Mouse (Mus musculus) urinary bladder, postnatal 4 days (tissue): Measurements from ENCODE around the gene Gcnt1.

ENCODE experiments used
- DNase-seq, 2 experiments: peaks; one replicate each; pipeline ENCODE4 v3.0.0; 2021 to 2022; ENCODE audit warnings: low spot score in 2 of 2

Gene Gcnt1

DNA sequence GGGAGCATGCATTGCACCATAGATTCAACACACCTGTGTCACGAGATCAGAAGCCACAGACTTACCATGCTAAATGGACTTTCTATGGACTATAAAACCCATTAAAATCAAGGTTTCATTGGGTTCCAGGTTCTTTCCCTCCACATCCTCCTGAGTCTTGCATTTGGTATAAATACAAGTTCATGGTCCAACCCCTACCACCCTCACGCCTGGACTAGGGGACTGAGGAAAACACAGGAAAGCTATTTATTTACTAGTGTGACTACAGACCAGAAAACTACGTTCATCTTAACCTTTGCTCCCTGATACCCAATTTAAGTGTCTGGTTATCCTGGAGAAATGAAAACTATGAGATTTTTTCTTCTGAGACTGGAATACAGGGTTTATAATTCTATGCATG, at the start of gene Gcnt1:
Gene Gcnt1 (minus strand): TSS at position 144 of the 400 bp plus-strand sequence.
- no peak for DNase-seq

- DNase-seq = no peak
Observed at GRCm38 (mm10) chr19:17417855-17418254, 45.2 kb upstream of the Gcnt1 start.

DNA sequence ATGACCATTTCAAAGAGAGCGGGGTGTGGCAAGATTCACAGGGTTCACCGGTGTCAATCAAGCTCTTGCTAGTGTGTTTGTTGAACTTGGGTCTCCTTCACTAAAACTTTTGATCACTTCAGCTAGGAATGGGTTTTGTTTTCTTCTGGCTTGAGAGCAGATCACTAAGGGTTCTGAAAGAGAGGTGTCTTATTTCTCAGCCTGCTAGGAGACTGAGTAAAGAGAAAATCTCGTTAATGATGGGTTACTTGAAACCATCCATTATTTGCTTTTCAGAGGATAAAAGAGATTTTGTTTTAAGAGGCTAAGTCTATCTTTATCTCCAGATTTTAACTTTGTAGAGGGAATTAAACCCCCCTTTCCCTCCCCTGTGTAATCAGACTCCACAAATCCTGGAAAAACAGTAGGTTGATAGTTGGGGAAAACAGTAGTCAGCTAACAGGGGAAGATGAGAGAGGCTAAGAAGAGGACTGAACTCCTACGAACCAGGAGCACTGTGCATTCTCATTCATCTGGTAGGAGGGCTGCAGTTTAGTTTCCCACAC, 40.3 kb upstream of the Gcnt1 start:
- DNase-seq = no peak

DNA sequence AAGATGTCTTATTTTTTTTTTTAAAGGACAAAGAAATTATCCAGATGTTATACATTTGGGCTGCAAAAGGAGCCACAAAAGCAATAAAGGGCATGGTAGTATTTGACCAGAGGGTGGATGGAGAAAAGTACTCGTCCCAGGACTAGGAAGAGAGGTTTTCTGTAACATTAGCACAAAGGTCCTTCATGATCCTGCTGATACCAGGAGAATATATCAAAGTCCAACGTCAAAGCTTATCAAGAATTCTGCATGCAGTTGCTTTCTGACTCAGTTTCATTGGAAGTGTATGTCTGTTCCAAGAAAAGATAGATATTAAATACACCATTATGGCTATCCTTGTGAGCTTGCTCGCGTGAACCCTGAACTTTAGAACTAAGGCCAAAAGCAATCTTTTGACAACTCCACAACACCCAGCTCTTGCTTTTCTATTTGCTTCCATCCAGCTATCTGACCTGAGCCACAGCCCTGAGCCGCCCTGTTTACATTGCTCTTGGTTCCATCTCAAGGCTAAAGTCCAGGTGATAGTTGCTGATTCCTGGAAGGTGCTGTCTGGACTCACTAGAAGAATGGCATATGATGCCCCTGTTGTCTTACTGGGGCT, 37.9 kb upstream of the Gcnt1 start:
- no peak for DNase-seq

GRCm38 (mm10) chr19:17409351-17409750, 36.7 kb upstream of the Gcnt1 start:
- DNase-seq = no peak

DNA sequence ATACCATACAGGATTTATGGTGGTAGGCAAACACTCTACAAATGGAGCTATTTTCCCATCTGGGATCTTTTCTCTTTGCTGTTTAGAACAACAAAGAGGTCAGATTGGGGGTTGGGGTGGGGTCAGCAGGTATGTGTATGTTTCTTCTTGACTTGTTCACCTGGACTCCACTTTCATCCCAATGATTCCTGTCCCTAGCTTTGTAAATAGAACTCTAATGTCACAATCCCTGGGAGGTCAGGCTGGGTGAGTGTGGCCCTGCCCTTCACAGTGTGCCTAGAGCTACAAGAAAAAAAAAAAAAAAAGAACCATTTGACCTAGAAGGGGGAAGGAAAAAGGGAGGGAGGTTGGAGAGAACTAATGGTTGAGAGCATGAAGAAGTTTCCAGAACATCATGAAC, 35.9 kb upstream of the Gcnt1 start:
- DNase-seq = no peak

- DNase-seq = no peak
Observed at GRCm38 (mm10) chr19:17406823-17407222, 34.2 kb upstream of the Gcnt1 start.

DNA sequence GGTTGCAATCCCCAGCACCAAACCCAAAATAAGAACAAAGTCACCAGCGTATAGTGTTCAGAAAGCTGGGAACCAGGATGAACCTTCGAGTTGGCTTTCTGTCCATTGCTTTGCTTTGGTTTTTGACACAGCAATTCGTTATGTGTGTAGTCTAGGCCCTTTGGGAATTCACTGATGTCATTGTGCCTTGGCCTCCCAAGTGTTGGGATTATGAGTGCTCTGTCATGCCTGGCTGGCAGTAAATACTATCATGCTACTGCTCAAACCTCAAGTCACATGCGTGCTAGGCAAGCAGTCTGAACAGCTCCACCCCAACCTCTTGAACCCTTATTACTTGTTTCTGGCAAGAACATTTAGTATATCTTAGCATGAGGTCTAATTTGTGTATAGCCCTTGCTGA, 30.5 kb upstream of the Gcnt1 start:
- DNase-seq = no peak

DNA sequence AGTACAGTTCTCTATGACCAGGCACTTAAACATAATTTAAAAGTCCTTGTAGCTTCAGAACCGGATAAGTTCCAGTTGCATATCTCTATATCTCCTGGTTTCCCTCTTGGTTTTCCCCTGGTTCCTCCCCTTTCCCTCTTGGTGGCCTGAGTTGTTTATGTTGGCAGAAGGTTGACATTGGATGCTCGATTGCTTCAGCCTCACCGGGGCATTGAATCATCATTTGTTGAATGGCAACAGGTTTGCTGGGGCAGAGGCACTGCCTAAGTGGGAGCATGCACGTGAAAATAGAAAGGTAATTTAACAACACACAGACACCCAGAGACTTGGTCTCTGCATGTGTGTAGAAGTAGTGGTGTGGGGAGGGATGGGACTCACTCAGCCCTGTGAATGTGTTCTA, 27.9 kb upstream of the Gcnt1 start:
- DNase-seq = no peak

DNA sequence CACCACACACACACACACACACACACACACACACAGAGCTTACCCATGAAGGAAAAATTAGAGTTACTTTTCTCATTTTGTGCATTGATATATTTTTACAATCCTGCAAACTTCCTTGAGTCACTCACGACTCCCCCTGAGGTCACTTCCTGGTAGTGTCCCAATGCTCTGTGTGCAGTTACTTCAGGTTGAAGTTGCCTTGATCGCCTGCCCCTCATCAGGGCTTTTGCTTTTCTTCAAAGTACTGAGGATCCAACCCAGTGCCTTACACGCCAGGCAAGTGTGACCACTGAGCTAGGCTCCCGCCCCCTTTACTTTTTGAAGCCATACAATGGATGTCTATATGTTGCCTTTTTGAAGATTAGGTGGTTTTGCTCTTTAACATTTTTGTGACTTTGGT, 27.3 kb upstream of the Gcnt1 start:
- DNase-seq = no peak

DNA sequence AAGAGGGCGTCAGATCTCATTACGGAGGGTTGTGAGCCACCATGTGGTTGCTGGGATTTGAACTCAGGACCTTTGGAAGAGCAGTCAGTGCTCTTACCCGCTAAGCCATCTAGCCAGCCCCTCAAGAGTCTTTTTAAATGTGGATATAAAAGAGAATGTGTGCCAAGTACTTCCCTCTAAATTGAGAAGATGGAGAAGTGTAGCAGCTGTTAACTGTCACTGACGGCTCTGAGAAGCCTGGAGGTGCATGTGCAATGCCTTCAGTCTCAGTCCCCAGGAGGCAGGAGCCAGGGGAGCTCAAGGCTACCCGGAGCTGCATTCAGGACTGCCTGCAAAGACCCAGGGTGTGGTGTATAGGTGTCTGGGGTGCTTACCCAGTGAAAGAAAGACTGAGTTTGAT, 25.3 kb upstream of the Gcnt1 start:
- no peak for DNase-seq

DNA sequence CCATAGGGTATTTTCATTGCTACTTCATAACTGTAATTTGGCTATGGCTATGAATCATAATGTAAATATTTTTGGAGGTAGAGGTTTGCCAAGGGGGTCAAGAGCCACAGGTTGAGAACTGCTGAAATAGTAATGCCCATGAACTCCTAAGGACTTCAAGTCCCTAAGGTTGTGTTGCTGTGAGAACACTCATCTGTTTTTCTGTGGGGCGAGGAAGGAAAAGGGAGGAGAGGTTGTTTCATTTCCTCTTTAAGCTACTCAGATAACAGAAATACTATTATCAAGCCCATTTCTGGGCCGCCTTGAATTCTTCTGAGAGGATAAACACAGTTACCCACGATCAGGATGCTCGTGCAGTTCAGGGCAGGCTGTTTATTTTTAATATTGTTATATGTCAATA, 24.2 kb upstream of the Gcnt1 start:
- no peak for DNase-seq

GRCm38 (mm10) chr19:17393841-17394591, 21.4 kb upstream of the Gcnt1 start, which contains the start of gene Rfk:
Rfk (plus strand) TSS chr19:17394043.
- DNase-seq = peak; percentile 91 to 95

DNA sequence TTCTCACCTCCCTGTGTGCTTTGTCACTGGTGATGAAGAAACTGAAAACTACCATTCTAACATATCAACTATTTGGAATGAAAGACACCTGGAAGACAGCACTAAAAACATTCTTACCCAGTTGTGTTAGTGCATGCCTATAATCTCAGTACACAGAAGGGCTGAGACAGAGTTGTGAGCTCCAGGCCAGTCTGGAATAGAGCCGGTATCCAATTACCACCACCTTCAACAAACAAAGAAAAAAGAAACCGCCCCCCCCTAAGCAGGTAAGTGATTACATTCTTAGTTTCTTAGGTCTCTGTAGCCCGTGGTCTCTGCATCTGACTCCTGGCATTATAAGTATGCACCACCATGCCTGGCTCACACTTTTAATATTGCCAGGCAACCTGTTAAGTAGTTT, 20.2 kb upstream of the Gcnt1 start:
- no peak for DNase-seq

GRCm38 (mm10) chr19:17388404-17388803, 15.8 kb upstream of the Gcnt1 start:
- DNase-seq = no peak

DNA sequence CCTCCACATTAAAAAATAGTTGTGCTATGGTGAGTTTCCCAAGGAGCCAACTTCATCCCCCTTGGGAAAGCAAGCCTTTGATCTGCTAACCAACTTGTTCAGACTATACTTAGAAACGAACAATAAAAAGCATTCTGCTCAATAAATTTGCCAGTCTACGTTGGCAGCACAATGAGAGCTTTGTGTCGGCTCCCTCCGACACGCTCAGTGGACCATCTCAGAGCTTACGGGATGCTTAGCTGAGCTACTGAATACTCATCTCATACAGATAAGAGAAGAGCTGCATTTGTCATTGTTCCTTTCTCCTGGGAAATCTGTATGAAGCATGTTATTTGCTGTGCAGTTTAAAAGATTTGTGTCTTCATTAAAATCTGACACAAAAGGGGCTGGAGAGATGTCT, 13.8 kb upstream of the Gcnt1 start:
- no peak for DNase-seq

DNA sequence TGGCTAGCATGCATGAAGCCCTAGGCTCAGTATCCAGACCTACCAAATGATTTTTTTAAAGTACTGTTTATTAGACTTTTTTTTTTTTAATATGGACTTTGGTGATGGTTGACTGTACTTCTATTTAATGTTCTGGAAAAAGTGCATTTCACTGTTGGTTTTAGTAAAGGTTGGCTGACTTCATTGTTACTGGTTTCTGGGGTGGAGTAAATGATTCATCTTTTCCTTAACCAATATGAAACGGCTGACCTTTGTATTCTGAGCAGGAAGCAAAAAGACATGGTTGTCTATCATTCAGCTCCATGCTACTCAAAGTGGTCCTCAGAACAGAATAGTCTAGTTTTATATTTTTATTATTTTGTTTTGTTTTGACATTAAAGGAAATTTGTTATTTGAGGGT, 12.8 kb upstream of the Gcnt1 start:
- DNase-seq = no peak

- DNase-seq = no peak
Observed at GRCm38 (mm10) chr19:17385022-17385421, 12.4 kb upstream of the Gcnt1 start.

DNA sequence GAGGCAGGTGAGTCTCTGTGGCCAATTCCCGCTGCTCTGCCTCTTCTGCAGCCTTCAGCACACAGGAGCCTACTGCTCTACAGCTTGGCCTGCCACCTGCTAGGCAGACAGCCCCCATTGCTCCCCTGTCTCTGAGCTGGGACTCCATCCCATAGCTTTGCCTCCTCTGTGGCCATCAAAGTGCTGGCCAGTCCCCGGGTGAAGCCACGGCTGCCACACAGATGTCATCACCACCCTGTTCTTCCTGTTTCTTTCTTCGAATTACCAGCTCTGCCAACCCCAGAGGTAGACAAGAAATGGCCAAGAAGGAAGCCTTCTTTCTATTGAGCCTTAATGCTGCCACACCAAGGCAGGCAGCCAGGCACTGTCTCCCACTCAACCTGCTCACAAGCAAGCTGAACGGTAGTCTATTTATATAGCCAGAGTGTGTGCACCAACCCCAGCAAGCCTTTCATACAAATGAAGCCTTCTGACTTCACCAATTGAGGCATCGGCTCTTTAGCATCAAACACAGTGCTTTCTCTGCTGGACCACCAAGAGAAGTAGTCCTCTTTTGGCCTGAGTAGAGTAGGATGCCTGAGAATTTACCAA, 10.3 kb upstream of the Gcnt1 start:
- DNase-seq = no peak

GRCm38 (mm10) chr19:17380549-17380948, 7.9 kb upstream of the Gcnt1 start:
- DNase-seq = no peak

DNA sequence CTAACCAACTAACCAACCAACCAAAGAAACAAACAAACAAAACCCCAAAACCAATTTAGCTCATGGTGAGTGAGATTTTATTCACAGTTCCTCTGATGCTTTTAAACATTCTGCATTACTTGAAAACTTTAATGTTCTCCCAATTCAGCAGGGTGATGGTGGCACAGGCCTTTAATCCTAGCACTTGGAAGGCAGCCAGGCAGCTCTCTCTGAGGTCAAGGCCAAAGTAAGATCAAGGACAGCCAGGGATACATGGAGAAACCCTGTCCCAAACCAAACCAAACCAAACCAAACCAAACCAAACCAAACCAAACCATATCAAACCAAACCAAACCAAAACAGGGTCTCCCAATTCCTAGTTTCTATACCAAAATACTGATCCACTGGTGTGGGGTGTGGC, 6.2 kb upstream of the Gcnt1 start:
- DNase-seq = no peak

DNA sequence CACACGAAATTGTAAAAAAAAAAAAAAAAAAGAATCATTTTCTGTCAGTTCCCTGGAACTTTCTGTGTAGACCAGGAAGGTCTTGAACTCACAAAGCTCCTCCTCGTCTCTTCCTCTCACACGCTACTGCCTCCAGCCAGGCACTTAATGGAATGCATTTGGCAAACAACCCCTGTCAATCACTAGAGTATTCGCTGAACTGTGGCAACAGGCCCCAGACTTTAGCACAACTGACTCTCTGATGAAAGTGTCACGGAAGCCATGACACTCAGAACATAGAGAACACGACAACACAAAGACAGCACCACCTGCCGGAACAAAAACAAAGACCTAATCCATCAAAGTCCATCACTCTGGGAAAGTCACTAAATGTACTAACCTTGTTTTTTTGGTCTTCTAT, 3.1 kb downstream of the Gcnt1 start:
- DNase-seq = no peak

- DNase-seq = no peak
Observed at GRCm38 (mm10) chr19:17368557-17368956, 4.1 kb downstream of the Gcnt1 start.
